Mouse (Mus musculus): ENCODE data around the gene Usp18. TPM values are rescaled to one million over a fixed set of nuclear protein-coding genes. Genes with fewer than 3 reads are reported as not detected.

Gene Usp18
- polyA plus RNA-seq, 1 experiment: 2.4 TPM

DNA sequence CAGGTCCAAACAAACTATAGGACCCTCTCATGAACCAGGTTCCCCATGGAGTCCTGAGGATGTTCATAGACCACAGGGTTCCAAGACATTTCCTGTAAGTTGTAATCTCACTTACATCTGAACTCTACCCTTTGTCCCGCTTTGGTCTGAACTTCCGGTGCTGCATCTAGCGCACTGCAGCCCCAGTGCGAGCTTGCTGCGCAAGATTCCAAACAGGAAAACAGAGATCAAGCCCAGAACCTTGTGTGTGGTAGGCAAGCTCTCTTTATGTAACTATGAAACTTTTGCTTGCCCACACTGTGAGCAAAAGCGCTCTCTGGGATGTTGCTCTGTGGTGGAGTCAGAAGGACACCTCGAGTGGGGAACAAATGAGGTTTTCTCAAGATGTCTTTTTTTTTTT lies 27.7 kb upstream of the Usp18 start:
- 94% methylated on average over 7 of the region's 7 CpGs for WGBS
- DNase-seq: no peak
- H3K27me3 ChIP-seq (ENCODE audit: control insufficient read depth, insufficient read depth, low read length): no peaks in the 10 kb centered on the region
- no peak overlapping the region for H3K27ac ChIP-seq (ENCODE audit: insufficient read depth, low read length)
- TF ChIP-seq POLR2A (IDR thresholded peaks at IDR 0.05; ENCODE audit: borderline replicate concordance, insufficient read depth, low read length) (no peak), CTCF (IDR thresholded peaks at IDR 0.05; ENCODE audit: borderline replicate concordance, insufficient read depth, low read depth, low read length) (no peak)
- no peaks in the 10 kb centered on the region for H3K4me1 ChIP-seq (ENCODE audit: control insufficient read depth, insufficient read depth, low read length)
- H3K4me3 ChIP-seq (replicated peaks; ENCODE audit: insufficient read depth, low read depth, low read length): no peak overlapping the region

DNA sequence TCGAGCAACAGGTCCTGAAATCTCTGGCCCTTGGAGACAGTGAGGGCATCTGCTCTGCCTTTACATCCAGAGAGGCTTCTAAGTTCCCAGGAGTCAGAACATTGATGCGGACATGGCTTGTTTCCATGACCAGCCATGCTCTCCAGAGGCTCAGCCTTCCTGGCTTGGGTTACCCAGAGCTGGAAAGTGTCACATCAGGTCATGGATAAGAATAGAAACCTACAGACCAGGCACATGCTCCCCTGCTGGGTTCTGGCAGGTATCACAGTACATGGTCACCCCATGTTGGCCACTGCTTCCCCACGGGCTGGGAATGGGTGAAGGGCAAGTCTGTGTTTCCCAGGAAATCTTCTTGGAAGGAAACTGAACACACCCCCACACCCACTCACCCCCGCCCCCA lies 26.3 kb upstream of the Usp18 start:
- 62% methylated on average over 4 of the region's 4 CpGs for WGBS
- H3K27ac ChIP-seq (ENCODE audit: insufficient read depth, low read length): no peak overlapping the region
- H3K4me1 ChIP-seq (ENCODE audit: control insufficient read depth, insufficient read depth, low read length): no peaks in the 10 kb centered on the region
- no peak overlapping the region for H3K4me3 ChIP-seq (replicated peaks; ENCODE audit: insufficient read depth, low read depth, low read length)
- H3K27me3 ChIP-seq (ENCODE audit: control insufficient read depth, insufficient read depth, low read length): no peaks in the 10 kb centered on the region
- no peak for DNase-seq
- TF ChIP-seq CTCF (IDR thresholded peaks at IDR 0.05; ENCODE audit: borderline replicate concordance, insufficient read depth, low read depth, low read length) (no peak), POLR2A (IDR thresholded peaks at IDR 0.05; ENCODE audit: borderline replicate concordance, insufficient read depth, low read length) (no peak)

DNA sequence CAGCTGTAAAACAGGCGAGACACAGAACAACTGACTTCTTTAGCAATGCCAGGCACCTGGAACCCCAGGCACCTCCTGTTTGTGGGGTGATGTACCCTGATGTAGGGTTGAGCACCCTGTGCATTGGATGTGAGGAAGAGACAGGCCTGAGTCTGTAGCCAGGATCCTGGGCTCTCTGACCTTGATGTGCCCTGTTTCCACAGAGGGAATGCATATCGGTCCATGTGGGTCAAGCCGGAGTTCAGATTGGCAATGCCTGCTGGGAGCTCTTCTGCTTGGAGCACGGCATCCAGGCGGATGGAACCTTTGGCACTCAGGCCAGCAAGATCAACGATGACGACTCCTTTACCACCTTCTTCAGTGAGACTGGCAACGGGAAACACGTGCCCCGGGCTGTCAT lies 25.5 kb upstream of the Usp18 start:
- 76% methylated on average over 10 of the region's 10 CpGs for WGBS
- no peak overlapping the region for H3K4me3 ChIP-seq (replicated peaks; ENCODE audit: insufficient read depth, low read depth, low read length)
- no peak for DNase-seq
- TF ChIP-seq CTCF (IDR thresholded peaks at IDR 0.05; ENCODE audit: borderline replicate concordance, insufficient read depth, low read depth, low read length) (no peak), POLR2A (IDR thresholded peaks at IDR 0.05; ENCODE audit: borderline replicate concordance, insufficient read depth, low read length) (no peak)
- H3K27ac ChIP-seq (ENCODE audit: insufficient read depth, low read length): no peak overlapping the region; the same call in 1 of the 2 replicates
- no peaks in the 10 kb centered on the region for H3K4me1 ChIP-seq (ENCODE audit: control insufficient read depth, insufficient read depth, low read length)
- no peaks in the 10 kb centered on the region for H3K27me3 ChIP-seq (ENCODE audit: control insufficient read depth, insufficient read depth, low read length)

GRCm38 (mm10) chr6:121221876-121222597 lies 23.7 kb upstream of the Usp18 start:
- 85% methylated on average over 8 of the region's 8 CpGs for WGBS
- TF ChIP-seq CTCF (IDR thresholded peaks at IDR 0.05; ENCODE audit: borderline replicate concordance, insufficient read depth, low read depth, low read length) (no peak), POLR2A (IDR thresholded peaks at IDR 0.05; ENCODE audit: borderline replicate concordance, insufficient read depth, low read length) (no peak)
- no peak for DNase-seq
- H3K27ac ChIP-seq (ENCODE audit: insufficient read depth, low read length): no peak overlapping the region
- H3K4me1 ChIP-seq (ENCODE audit: control insufficient read depth, insufficient read depth, low read length): no peaks in the 10 kb centered on the region
- H3K4me3 ChIP-seq (replicated peaks; ENCODE audit: insufficient read depth, low read depth, low read length): no peak overlapping the region
- no peaks in the 10 kb centered on the region for H3K27me3 ChIP-seq (ENCODE audit: control insufficient read depth, insufficient read depth, low read length)

GRCm38 (mm10) chr6:121223001-121223400 lies 22.7 kb upstream of the Usp18 start:
- no peak for TF ChIP-seq CTCF (IDR thresholded peaks at IDR 0.05; ENCODE audit: borderline replicate concordance, insufficient read depth, low read depth, low read length)
- no peak for TF ChIP-seq POLR2A (IDR thresholded peaks at IDR 0.05; ENCODE audit: borderline replicate concordance, insufficient read depth, low read length)
- 94% methylated on average over 14 of the region's 14 CpGs for WGBS
- no peak overlapping the region for H3K27ac ChIP-seq (ENCODE audit: insufficient read depth, low read length)
- H3K27me3 ChIP-seq (ENCODE audit: control insufficient read depth, insufficient read depth, low read length): no peaks in the 10 kb centered on the region
- H3K4me3 ChIP-seq (replicated peaks; ENCODE audit: insufficient read depth, low read depth, low read length): no peak overlapping the region
- DNase-seq: no peak
- no peaks in the 10 kb centered on the region for H3K4me1 ChIP-seq (ENCODE audit: control insufficient read depth, insufficient read depth, low read length)

DNA sequence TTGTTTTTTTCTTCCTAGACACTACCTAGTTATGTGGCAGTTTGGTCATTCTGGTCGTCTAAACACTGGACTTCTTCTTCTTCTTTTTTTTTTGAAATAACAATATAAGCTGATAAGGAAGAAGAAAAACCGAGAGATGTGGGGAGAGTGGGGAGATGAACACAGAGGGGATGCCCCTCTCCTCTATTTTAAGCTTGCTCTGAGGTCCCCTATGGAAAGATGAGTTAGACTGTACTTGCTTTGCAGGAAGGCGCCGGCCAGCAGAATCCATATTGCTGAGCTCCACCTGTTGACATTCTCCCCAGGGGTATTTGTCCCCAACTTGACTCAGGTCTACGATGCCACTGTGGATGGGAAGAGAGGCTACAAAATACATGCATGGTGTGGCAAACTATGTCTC lies 21.6 kb upstream of the Usp18 start:
- 75% methylated on average over 5 of the region's 5 CpGs for WGBS
- Histone ChIP-seq H3K4me3 (replicated peaks; ENCODE audit: insufficient read depth, low read depth, low read length) (no peak overlapping the region), H3K27me3 (ENCODE audit: control insufficient read depth, insufficient read depth, low read length) (no peaks in the 10 kb centered on the region), H3K4me1 (ENCODE audit: control insufficient read depth, insufficient read depth, low read length) (no peaks in the 10 kb centered on the region), H3K27ac (ENCODE audit: insufficient read depth, low read length) (no peak overlapping the region)
- TF ChIP-seq CTCF (IDR thresholded peaks at IDR 0.05; ENCODE audit: borderline replicate concordance, insufficient read depth, low read depth, low read length) (no peak), POLR2A (IDR thresholded peaks at IDR 0.05; ENCODE audit: borderline replicate concordance, insufficient read depth, low read length) (no peak)
- DNase-seq: no peak

DNA sequence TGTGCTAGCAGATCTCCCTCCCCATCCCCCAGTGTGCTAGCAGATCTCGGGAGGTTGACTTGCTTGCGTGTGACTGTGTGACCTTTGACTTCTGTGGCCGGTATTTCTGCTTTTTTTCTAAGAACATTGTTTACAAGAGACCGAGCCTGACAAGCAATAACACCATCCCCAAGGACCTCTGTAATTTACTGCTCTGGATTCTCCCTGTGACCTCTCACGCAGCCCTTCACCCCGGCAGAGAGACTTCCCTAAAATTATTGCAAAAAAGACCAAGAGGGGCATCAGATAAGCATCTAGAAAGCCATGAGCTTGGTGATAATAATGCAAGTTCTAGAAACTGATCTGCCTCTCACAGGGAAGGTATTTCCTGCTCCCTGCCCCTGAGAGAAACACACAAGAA lies 20.7 kb upstream of the Usp18 start:
- TF ChIP-seq POLR2A (IDR thresholded peaks at IDR 0.05; ENCODE audit: borderline replicate concordance, insufficient read depth, low read length) (no peak), CTCF (IDR thresholded peaks at IDR 0.05; ENCODE audit: borderline replicate concordance, insufficient read depth, low read depth, low read length) (no peak)
- Histone ChIP-seq H3K4me3 (replicated peaks; ENCODE audit: insufficient read depth, low read depth, low read length) (no peak overlapping the region), H3K27me3 (ENCODE audit: control insufficient read depth, insufficient read depth, low read length) (no peaks in the 10 kb centered on the region), H3K27ac (ENCODE audit: insufficient read depth, low read length) (no peak overlapping the region), H3K4me1 (ENCODE audit: control insufficient read depth, insufficient read depth, low read length) (no peaks in the 10 kb centered on the region)
- no peak for DNase-seq
- WGBS: 65% methylated on average over 6 of the region's 6 CpGs

DNA sequence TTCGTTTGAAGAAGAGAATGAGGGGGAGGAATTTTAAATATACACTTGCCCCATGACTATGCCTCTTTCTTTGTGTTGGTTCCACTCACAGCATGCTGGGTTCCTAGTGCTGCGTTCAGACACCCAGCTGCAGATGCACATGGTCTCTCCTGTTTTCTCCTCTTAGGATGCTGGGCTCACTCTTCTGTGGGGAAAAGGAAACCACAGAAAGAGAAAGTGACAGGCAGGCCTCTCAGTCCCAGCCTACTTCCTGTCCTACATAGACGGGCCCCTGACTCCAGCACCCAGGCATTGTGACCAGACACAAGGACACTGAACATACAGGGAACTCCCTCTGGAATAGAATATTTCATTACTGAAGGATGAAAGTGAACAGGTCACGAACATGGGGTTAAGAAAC lies 19.7 kb upstream of the Usp18 start:
- Histone ChIP-seq H3K27me3 (ENCODE audit: control insufficient read depth, insufficient read depth, low read length) (no peaks in the 10 kb centered on the region), H3K4me1 (ENCODE audit: control insufficient read depth, insufficient read depth, low read length) (no peaks in the 10 kb centered on the region), H3K27ac (ENCODE audit: insufficient read depth, low read length) (no peak overlapping the region), H3K4me3 (replicated peaks; ENCODE audit: insufficient read depth, low read depth, low read length) (no peak overlapping the region)
- no peak for DNase-seq
- 65% methylated on average over 4 of the region's 4 CpGs for WGBS
- TF ChIP-seq POLR2A (IDR thresholded peaks at IDR 0.05; ENCODE audit: borderline replicate concordance, insufficient read depth, low read length): no peak
- TF ChIP-seq CTCF (IDR thresholded peaks at IDR 0.05; ENCODE audit: borderline replicate concordance, insufficient read depth, low read depth, low read length): no peak
